Mouse (Mus musculus): ENCODE measurements around the gene Svep1. TPM values are rescaled to one million over a fixed set of nuclear protein-coding genes. Genes with fewer than 3 reads are reported as not detected.

Gene Svep1
- polyA plus RNA-seq, 1 experiment from 2014 or later: not detected

- no peak overlapping the region for H3K4me3 ChIP-seq (ENCODE audit: inconsistent target)
- H3K36me3 ChIP-seq (ENCODE audit: inconsistent target): no peaks in the 10 kb centered on the region
- no peak overlapping the region for H3K27ac ChIP-seq
- WGBS (ENCODE audit: missing documents): 86% methylated on average over 6 of the region's 6 CpGs
- H3K79me2 ChIP-seq (ENCODE audit: inconsistent target): no peaks in the 10 kb centered on the region
These were observed 169.5 kb downstream of the Svep1 start for GRCm38 (mm10) chr4:58037096-58037705.

GRCm38 (mm10) chr4:58034663-58035062, 172.0 kb downstream of the Svep1 start:
- Histone ChIP-seq H3K4me3 (ENCODE audit: inconsistent target) (no peak overlapping the region), H3K79me2 (ENCODE audit: inconsistent target) (no peaks in the 10 kb centered on the region)
- 50% methylated on average over 13 of the region's 13 CpGs for WGBS (ENCODE audit: missing documents)

GRCm38 (mm10) chr4:58032714-58033113, 173.9 kb downstream of the Svep1 start:
- no peak overlapping the region for H3K27ac ChIP-seq
- WGBS (ENCODE audit: missing documents): 46% methylated on average over 1 of the region's 1 CpGs

More at GRCm38 (mm10) chr4:58034663-58035062, 172.0 kb downstream of the Svep1 start:
- Histone ChIP-seq H3K36me3 (ENCODE audit: inconsistent target) (no peaks in the 10 kb centered on the region), H3K27ac (no peak overlapping the region)

GRCm38 (mm10) chr4:58009024-58009423, 197.6 kb downstream of the Svep1 start, which contains the start of gene Txndc8:
Gene Txndc8 (minus strand): TSS chr4:58009124.
- Histone ChIP-seq H3K36me3 (ENCODE audit: inconsistent target) (no peaks in the 10 kb centered on the region), H3K4me3 (ENCODE audit: inconsistent target) (no peak within 1 kb of the TSS), H3K79me2 (ENCODE audit: inconsistent target) (no peaks in the 10 kb centered on the region), H3K27ac (no peak within 1 kb of the TSS)
- WGBS (ENCODE audit: missing documents): 91% methylated on average over 5 of the region's 5 CpGs

More at GRCm38 (mm10) chr4:58032714-58033113, 173.9 kb downstream of the Svep1 start:
- Histone ChIP-seq H3K79me2 (ENCODE audit: inconsistent target) (no peaks in the 10 kb centered on the region), H3K4me3 (ENCODE audit: inconsistent target) (no peak overlapping the region), H3K36me3 (ENCODE audit: inconsistent target) (no peaks in the 10 kb centered on the region)

GRCm38 (mm10) chr4:58003501-58003900, 203.2 kb downstream of the Svep1 start:
- WGBS (ENCODE audit: missing documents): 75% methylated on average over 3 of the region's 3 CpGs
- H3K36me3 ChIP-seq (ENCODE audit: inconsistent target): no peaks in the 10 kb centered on the region
- H3K4me3 ChIP-seq (ENCODE audit: inconsistent target): no peak overlapping the region
- H3K79me2 ChIP-seq (ENCODE audit: inconsistent target): no peaks in the 10 kb centered on the region
- H3K27ac ChIP-seq: no peak overlapping the region

Other genes with a start within 250 kb of the Svep1 start
- gene Txndc8, start 197.7 kb downstream of the Svep1 start, polyA plus RNA-seq (2018): not detected in 3 replicates
- not detected in 3 replicates for gene Musk, start 79.1 kb upstream of the Svep1 start, polyA plus RNA-seq (2018)

Data from macrophage (primary cell).